Mouse (Mus musculus): Measurements from ENCODE around the gene 9130213A22Rik. TPM values are rescaled to one million over a fixed set of nuclear protein-coding genes. Genes with fewer than 3 reads are reported as not detected.

Gene 9130213A22Rik
- polyA plus RNA-seq, 1 experiment from 2014 or later = not detected

DNA sequence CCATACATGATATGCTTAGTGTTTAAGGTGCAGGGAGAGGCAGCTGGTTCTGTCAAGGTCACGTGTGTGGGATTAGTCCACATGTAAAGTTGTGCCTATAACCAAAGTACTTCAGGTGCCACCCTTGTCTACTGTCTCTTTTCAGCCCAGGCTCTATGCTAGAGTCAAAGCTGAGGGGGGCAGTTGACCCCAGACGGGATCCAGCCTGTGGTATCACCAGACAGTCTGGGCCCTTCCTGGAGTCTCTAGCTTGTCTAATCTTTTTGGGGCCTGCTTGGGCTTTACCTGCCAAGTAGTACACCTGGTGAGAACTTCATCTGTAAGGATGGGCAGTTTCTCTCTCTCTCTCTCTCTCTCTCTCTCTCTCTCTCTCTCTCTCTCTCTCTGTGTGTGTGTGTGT lies 34.8 kb downstream of the 9130213A22Rik start:
- Histone ChIP-seq H3K36me3 (peaks cover 17% of the 10 kb centered on the region), H3K27ac (0 out of 2 replicates have a peak overlapping the region, but pooled peaks have one; percentile 91), H3K9me3 (no peaks in the 10 kb centered on the region), H3K27me3 (replicated peaks) (no peaks in the 10 kb centered on the region), H3K4me3 (no peak overlapping the region), H3K4me1 (peaks cover 34% of the 10 kb centered on the region), H3K4me2 (replicated peaks) (peak overlapping the region; percentile 96), H3K9ac (peak overlapping the region; percentile 100)
- no peak for ATAC-seq (ENCODE audit: low FRiP score, low read depth)
- 64% methylated on average over 2 of the region's 2 CpGs for WGBS

DNA sequence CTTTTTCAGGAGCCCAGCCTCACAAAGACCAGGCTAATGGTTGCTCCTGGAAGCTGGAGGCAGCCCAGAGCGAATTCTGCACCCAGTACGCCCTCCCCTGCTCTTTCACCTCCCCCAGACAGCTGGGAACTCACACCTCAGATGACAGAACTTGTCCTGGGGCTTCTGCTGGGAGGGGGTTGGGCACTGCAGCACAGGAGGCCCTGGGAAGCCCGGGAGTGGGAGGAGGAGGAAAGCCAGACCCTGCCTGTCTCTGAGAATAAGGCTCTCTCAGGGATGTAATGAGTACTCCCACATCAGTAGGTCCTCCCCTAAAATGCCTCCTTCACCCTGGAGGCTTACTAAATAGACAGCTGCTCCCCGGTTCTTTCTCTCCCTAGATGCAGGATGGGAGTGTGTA lies 35.3 kb downstream of the 9130213A22Rik start:
- 37% methylated on average over 4 of the region's 4 CpGs for WGBS
- no peak for ATAC-seq (ENCODE audit: low FRiP score, low read depth)

DNA sequence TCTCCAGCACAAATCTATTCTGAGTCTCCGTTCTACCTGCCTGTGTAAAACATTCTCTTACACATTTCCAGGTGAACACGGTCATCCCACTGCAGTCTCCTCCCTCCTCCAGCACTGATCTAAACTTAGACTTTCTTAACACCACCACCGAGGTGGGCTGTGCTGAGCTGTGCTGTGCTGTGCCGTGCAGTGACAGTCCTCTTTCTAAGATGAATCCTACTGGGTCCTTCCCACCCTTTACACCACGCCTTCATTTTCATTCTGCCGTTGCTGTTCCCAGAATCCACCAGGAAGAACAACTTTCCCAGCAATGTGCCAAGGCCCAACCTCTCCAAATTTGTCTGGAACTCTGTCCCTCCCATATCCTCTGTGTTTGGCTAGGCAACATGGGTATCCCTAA lies 36.0 kb downstream of the 9130213A22Rik start:
- no peak overlapping the region for H3K9ac ChIP-seq
- no peak overlapping the region for H3K4me2 ChIP-seq (replicated peaks)
- peaks cover 25% of the 10 kb centered on the region for H3K4me1 ChIP-seq
- no peak overlapping the region for H3K27ac ChIP-seq
- H3K36me3 ChIP-seq = peaks cover 9% of the 10 kb centered on the region
- no peak for ATAC-seq (ENCODE audit: low FRiP score, low read depth)
- H3K9me3 ChIP-seq = no peaks in the 10 kb centered on the region
- no peaks in the 10 kb centered on the region for H3K27me3 ChIP-seq (replicated peaks)
- 68% methylated on average over 6 of the region's 6 CpGs for WGBS
- no peak overlapping the region for H3K4me3 ChIP-seq

More for the DNA sequence above, 35.3 kb downstream of the 9130213A22Rik start:
- Histone ChIP-seq H3K4me1 (peaks cover 31% of the 10 kb centered on the region), H3K4me3 (no peak overlapping the region), H3K36me3 (peaks cover 16% of the 10 kb centered on the region), H3K4me2 (replicated peaks) (0 out of 2 replicates have a peak overlapping the region, but pooled peaks have one; percentile 96), H3K9me3 (no peaks in the 10 kb centered on the region), H3K27me3 (replicated peaks) (no peaks in the 10 kb centered on the region), H3K27ac (no peak overlapping the region), H3K9ac (no peak overlapping the region)

DNA sequence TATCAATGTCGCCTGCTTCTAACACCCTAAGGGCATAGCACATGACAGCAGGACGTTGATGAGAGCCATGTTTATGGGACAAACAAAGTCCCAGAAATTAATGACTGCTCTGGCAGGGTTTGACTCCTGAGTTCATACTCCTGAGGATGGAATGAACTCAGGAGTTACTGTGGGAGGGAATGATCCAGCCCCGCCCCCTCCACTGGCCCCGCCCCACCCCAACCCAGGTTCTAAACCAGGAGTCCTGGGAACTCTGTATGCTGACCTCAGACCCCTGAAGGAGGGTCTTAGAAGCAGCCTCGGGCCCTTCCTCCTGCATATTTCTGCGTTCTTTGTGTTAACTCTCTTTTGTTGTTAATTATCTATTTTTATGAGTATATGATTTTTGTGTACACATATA lies 36.8 kb downstream of the 9130213A22Rik start:
- Histone ChIP-seq H3K27ac (no peak overlapping the region), H3K4me1 (peaks cover 22% of the 10 kb centered on the region), H3K36me3 (0 out of 2 replicates have a peak, but pooled peaks cover 7% of the 10 kb centered on the region), H3K9ac (no peak overlapping the region), H3K4me2 (replicated peaks) (no peak overlapping the region), H3K9me3 (no peaks in the 10 kb centered on the region), H3K27me3 (replicated peaks) (no peaks in the 10 kb centered on the region), H3K4me3 (no peak overlapping the region)
- ATAC-seq (ENCODE audit: low FRiP score, low read depth) = no peak
- 70% methylated on average over 6 of the region's 6 CpGs for WGBS

DNA sequence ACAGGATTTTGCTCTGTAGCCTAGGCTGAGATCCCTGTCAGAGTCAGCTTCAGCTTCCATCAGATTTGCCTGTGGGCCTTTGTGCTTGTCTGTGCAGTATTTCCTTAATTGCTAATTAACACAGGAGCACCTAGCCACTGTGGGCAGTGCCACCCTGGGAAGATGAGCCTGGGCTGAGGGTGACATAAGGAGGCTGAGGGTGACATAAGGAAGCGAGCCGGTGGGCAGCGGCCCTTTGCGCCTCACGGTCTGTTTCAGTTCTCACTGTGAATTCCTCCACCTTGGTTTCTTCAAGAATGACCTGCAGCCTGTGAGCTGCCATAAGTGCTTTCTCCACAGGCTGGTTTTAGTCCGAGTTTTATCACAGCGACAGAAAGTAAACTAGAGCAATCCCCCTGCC lies 40.8 kb downstream of the 9130213A22Rik start:
- no peak overlapping the region for H3K4me2 ChIP-seq (replicated peaks)
- ATAC-seq (ENCODE audit: low FRiP score, low read depth) = no peak
- H3K9me3 ChIP-seq = no peaks in the 10 kb centered on the region
- H3K27ac ChIP-seq = no peak overlapping the region
- no peaks in the 10 kb centered on the region for H3K27me3 ChIP-seq (replicated peaks)
- WGBS = 88% methylated on average over 7 of the region's 7 CpGs
- no peak overlapping the region for H3K4me3 ChIP-seq
- no peaks in the 10 kb centered on the region for H3K4me1 ChIP-seq
- no peak overlapping the region for H3K9ac ChIP-seq
- no peaks in the 10 kb centered on the region for H3K36me3 ChIP-seq

DNA sequence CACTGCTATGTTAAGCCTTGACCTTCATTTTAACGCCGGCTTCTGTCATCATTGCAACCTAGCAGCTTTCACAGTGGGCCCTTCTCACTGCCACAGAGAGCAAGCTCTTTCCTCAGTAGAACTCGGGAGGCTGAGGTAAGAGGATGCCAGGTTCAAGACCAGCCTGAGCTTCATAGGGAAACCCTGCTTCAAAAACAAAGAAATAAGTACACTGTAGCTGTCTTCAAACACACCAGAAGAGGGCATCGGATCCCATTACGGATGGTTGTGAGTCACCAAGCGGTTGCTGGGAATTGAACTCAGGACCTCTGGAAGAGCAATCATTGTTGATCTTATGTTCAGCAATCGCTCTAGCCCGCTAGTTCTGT lies 41.5 kb downstream of the 9130213A22Rik start:
- no peaks in the 10 kb centered on the region for H3K36me3 ChIP-seq
- H3K27me3 ChIP-seq (replicated peaks) = no peaks in the 10 kb centered on the region
- no peak overlapping the region for H3K27ac ChIP-seq
- no peaks in the 10 kb centered on the region for H3K4me1 ChIP-seq
- H3K9me3 ChIP-seq = no peaks in the 10 kb centered on the region
- H3K9ac ChIP-seq = no peak overlapping the region
- ATAC-seq (ENCODE audit: low FRiP score, low read depth) = no peak
- 90% methylated on average over 8 of the region's 8 CpGs for WGBS
- H3K4me3 ChIP-seq = no peak overlapping the region
- no peak overlapping the region for H3K4me2 ChIP-seq (replicated peaks)

DNA sequence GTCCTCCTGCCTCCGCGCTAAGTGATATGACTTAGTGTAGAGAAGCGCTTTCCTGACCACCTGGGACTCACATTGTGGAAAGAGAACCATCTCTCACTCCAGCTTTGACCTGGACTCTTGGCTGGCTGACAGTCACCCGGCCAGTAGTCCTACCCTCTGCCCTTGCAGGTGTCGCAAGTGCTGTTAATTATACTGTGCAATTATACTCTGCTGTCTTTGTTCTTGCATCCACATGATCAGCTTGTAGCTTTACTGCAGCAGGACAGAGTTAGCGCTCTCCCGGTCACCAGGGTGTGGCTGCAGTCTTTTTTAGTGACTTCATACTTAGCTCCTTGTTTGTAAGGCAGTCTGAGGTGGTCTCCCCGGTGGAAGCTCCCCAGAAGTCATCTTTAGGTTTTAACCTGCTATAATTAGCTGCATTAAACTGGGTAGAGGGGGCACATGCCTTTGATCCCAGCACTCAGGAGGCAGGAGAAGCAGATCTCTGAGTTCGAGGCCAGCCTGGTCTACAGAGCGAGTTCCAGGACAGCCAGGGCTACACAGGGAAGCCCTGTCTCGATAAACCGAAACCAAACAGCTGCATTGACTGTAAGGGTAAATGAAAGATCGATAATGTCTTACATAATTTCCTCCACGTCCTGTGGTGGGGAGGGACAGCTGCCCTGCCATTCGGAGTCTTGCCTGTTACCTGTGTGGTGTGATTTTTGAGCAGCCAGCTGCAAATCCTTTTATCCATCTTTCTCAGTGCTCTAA lies 42.1 kb downstream of the 9130213A22Rik start:
- Histone ChIP-seq H3K4me3 (no peak overlapping the region), H3K27ac (no peak overlapping the region), H3K4me2 (replicated peaks) (no peak overlapping the region), H3K27me3 (replicated peaks) (no peaks in the 10 kb centered on the region), H3K9me3 (no peaks in the 10 kb centered on the region), H3K4me1 (no peaks in the 10 kb centered on the region), H3K9ac (no peak overlapping the region), H3K36me3 (no peaks in the 10 kb centered on the region)
- WGBS = 82% methylated on average over 15 of the region's 15 CpGs
- no peak for ATAC-seq (ENCODE audit: low FRiP score, low read depth)

DNA sequence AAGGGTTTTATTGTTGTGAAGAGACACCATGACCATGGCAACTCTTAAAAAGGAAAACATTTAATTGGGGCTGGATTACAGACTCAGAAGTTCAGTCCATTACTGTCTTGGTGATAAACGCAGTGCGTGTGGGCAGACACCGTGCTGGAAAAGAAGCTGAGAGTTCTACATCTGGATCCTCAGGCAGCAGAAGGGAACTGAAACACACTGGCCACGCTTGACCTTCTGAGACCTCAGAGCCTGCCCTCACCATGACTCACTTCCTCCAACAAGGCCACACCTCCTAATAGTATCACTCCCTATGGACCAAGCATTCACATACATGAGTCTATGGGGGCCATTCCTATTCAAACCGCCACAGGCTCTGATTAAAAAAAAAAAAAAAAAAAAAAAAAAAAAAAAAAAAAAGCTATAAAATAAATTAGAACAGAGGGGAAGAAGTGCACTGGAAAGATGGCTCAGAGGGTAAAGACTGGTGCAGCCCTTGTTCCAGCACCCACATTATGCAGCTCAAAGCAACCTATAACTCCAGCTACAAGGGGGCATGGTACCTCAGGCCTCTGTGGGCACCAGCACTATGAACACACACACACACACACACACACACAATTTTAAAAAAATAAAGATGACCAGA lies 43.5 kb downstream of the 9130213A22Rik start:
- no peak overlapping the region for H3K4me2 ChIP-seq (replicated peaks)
- H3K4me1 ChIP-seq = no peaks in the 10 kb centered on the region
- H3K36me3 ChIP-seq = no peaks in the 10 kb centered on the region
- H3K27me3 ChIP-seq (replicated peaks) = no peaks in the 10 kb centered on the region
- H3K27ac ChIP-seq = no peak overlapping the region
- H3K4me3 ChIP-seq = no peak overlapping the region
- WGBS = 75% methylated on average over 5 of the region's 5 CpGs
- H3K9me3 ChIP-seq = no peaks in the 10 kb centered on the region
- no peak for ATAC-seq (ENCODE audit: low FRiP score, low read depth)
- no peak overlapping the region for H3K9ac ChIP-seq

DNA sequence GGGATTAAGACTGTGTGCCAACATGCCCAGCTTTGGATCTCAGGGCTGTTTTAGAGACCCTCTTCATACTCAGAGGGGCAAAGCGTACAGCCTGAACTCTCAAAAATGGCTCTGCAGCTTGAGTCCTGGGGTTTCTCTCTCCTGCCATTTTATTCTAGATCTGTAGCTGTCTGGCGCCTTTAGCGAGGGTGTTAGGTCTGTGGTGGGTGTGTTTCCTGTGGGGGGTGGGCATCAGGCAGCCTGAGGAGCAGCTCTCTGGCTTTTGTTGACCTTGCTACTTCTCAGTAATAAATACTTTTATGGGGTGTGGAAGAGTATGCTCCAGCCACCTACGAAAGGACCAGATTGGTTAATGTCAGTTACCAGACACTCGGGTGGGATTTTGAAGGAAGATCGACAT lies 44.3 kb downstream of the 9130213A22Rik start:
- no peak for ATAC-seq (ENCODE audit: low FRiP score, low read depth)
- Histone ChIP-seq H3K36me3 (no peaks in the 10 kb centered on the region), H3K27me3 (replicated peaks) (no peaks in the 10 kb centered on the region), H3K4me3 (no peak overlapping the region), H3K4me2 (replicated peaks) (no peak overlapping the region), H3K9me3 (no peaks in the 10 kb centered on the region), H3K4me1 (no peaks in the 10 kb centered on the region), H3K27ac (no peak overlapping the region), H3K9ac (no peak overlapping the region)
- 73% methylated on average over 6 of the region's 6 CpGs for WGBS

DNA sequence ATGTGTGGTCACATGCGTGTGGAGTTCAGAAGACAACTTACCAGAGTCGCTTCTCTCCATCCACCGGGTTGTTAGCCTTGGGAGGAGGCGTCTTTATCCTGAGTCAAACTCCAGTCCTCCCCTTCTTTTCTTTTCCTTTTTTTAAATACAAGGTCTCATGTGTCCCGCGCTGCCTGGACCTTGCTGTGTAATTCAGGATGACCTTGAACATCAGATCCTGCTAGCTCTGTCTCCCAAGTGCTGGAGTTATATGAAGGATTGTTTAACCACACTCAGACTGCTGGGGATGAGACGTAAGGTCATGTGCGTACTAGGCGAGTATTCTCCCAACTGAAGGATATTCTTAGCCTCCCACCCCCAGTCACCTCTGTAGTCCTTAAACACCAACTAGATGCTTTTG lies 45.1 kb downstream of the 9130213A22Rik start:
- Histone ChIP-seq H3K4me1 (peaks cover 2% of the 10 kb centered on the region; the same call in 1 of the 2 replicates), H3K36me3 (no peaks in the 10 kb centered on the region), H3K9ac (no peak overlapping the region), H3K27ac (no peak overlapping the region), H3K9me3 (no peaks in the 10 kb centered on the region), H3K4me3 (no peak overlapping the region), H3K4me2 (replicated peaks) (no peak overlapping the region), H3K27me3 (replicated peaks) (no peaks in the 10 kb centered on the region)
- WGBS = 89% methylated on average over 9 of the region's 9 CpGs
- no peak for ATAC-seq (ENCODE audit: low FRiP score, low read depth)

DNA sequence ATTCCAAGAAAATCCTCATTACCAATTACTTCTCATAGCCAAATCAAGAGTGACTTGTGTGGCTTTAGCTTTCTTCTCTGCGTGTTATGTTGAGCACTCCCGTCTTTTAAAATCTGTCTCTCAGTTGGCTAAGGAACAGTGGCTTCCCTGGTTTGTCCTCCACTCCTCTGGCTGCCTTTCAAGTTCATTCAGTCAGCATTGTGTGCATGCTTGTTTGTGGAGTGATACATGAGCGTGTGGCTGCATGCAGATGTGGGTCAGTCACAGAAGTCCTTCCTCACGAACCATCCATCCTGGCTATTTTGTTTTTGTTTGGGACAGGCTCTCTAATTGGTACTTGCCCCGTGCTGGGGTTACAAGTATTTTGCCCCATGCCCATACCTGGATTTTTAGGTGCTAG lies 45.8 kb downstream of the 9130213A22Rik start:
- WGBS = 69% methylated on average over 5 of the region's 5 CpGs
- no peaks in the 10 kb centered on the region for H3K27me3 ChIP-seq (replicated peaks)
- no peak for ATAC-seq (ENCODE audit: low FRiP score, low read depth)
- H3K36me3 ChIP-seq = no peaks in the 10 kb centered on the region
- no peak overlapping the region for H3K4me2 ChIP-seq (replicated peaks)
- no peak overlapping the region for H3K9ac ChIP-seq
- H3K4me3 ChIP-seq = no peak overlapping the region
- no peak overlapping the region for H3K27ac ChIP-seq
- no peaks in the 10 kb centered on the region for H3K9me3 ChIP-seq
- H3K4me1 ChIP-seq = peaks cover 8% of the 10 kb centered on the region; the same call in 1 of the 2 replicates

DNA sequence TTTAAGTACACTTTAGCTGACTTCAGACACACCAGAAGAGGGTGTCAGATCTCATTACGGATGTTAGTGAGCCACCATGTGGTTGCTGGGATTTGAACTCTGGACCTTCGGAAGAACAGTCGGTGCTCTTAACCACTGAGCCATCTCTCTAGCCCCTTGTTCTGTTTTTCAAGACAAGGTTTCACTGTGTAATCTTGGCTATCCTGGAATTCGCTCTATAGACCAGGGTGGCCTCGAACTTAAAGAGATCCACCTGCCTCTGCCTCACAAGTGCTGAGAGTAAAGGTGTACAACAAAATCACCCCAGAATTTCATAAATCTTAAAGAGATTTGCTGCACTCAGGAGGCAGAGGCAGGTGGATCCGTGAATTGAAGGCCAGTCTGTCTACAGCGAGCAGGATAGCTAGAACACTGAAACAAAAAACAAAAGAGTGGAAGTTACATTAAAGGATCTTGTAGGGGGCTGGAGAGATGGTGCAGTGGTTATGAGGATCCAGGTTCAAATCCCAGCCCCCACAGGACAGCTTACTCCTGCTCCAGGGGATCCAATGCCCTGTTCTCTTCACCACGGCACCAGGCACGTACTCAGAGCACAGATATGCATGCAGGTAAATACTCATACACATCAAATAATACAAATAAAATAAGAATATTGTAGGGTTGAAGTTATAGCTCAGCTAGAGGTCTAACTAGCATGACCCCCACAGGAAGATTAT lies 46.5 kb downstream of the 9130213A22Rik start:
- H3K9me3 ChIP-seq = no peaks in the 10 kb centered on the region
- no peak for ATAC-seq (ENCODE audit: low FRiP score, low read depth)
- H3K27me3 ChIP-seq (replicated peaks) = no peaks in the 10 kb centered on the region
- no peaks in the 10 kb centered on the region for H3K36me3 ChIP-seq
- H3K4me1 ChIP-seq = peaks cover 14% of the 10 kb centered on the region; the same call in 1 of the 2 replicates
- 48% methylated on average over 9 of the region's 9 CpGs for WGBS
- no peak overlapping the region for H3K9ac ChIP-seq
- H3K27ac ChIP-seq = no peak overlapping the region
- no peak overlapping the region for H3K4me3 ChIP-seq
- H3K4me2 ChIP-seq (replicated peaks) = no peak overlapping the region
